Mouse (Mus musculus): ENCODE data around the gene Ssu72. TPM values are rescaled to one million over a fixed set of nuclear protein-coding genes. Genes with fewer than 3 reads are reported as not detected.
A peak's percentile ranks its signal among the peaks of the same experiment; 100 is the strongest.

The Ssu72 gene
- polyA plus RNA-seq, 1 experiment from 2014 or later, result 264 TPM

- no peak overlapping the region for H3K4me3 ChIP-seq (ENCODE audit: inconsistent target)
- peaks cover 57% of the 10 kb centered on the region; the same call in 1 of the 2 replicates for H3K36me3 ChIP-seq (ENCODE audit: inconsistent target)
- no peak overlapping the region for H3K27ac ChIP-seq
- WGBS (ENCODE audit: missing documents), result 92% methylated on average over 17 of the region's 17 CpGs
- no peaks in the 10 kb centered on the region for H3K79me2 ChIP-seq (ENCODE audit: inconsistent target)
Measured at GRCm38 (mm10) chr4:155746575-155747490, 42.2 kb downstream of the Ssu72 start.

GRCm38 (mm10) chr4:155757011-155757410, 52.4 kb downstream of the Ssu72 start:
- Histone ChIP-seq H3K4me3 (ENCODE audit: inconsistent target) (no peak overlapping the region), H3K27ac (no peak overlapping the region), H3K79me2 (ENCODE audit: inconsistent target) (peaks cover 40% of the 10 kb centered on the region), H3K36me3 (ENCODE audit: inconsistent target) (peaks cover 30% of the 10 kb centered on the region)
- WGBS (ENCODE audit: missing documents), result 96% methylated on average over 12 of the region's 12 CpGs

- H3K79me2 ChIP-seq (ENCODE audit: inconsistent target), result peaks cover 40% of the 10 kb centered on the region
- peaks cover 8% of the 10 kb centered on the region; the same call in 1 of the 2 replicates for H3K36me3 ChIP-seq (ENCODE audit: inconsistent target)
- WGBS (ENCODE audit: missing documents), result 4% methylated on average over 10 of the region's 10 CpGs
- peak overlapping the region; percentile 66 for H3K4me3 ChIP-seq (ENCODE audit: inconsistent target)
- H3K27ac ChIP-seq, result no peak overlapping the region
Measured at GRCm38 (mm10) chr4:155759862-155760612, 55.4 kb downstream of the Ssu72 start.

GRCm38 (mm10) chr4:155760613-155761355, 56.2 kb downstream of the Ssu72 start, which contains the start of gene Atad3a:
TSS of gene Atad3a (minus strand) at chr4:155761093.
- WGBS (ENCODE audit: missing documents), result under 1% methylated on average over 63 of the region's 68 CpGs

GRCm38 (mm10) chr4:155761356-155762099, 56.9 kb downstream of the Ssu72 start:
- 5% methylated on average over 28 of the region's 28 CpGs for WGBS (ENCODE audit: missing documents)
- Histone ChIP-seq H3K79me2 (ENCODE audit: inconsistent target) (peaks cover 40% of the 10 kb centered on the region), H3K27ac (peak overlapping the region; percentile 24), H3K4me3 (ENCODE audit: inconsistent target) (peak overlapping the region; percentile 81), H3K36me3 (ENCODE audit: inconsistent target) (no peaks in the 10 kb centered on the region)

More at GRCm38 (mm10) chr4:155760613-155761355, 56.2 kb downstream of the Ssu72 start, which contains the start of gene Atad3a:
- Histone ChIP-seq H3K27ac (peak within 1 kb of the TSS; percentile 24), H3K79me2 (ENCODE audit: inconsistent target) (peaks cover 40% of the 10 kb centered on the region), H3K36me3 (ENCODE audit: inconsistent target) (peaks cover under 1% of the 10 kb centered on the region; the same call in 1 of the 2 replicates), H3K4me3 (ENCODE audit: inconsistent target) (peak within 1 kb of the TSS; percentile 81)

GRCm38 (mm10) chr4:155762357-155762756, 57.8 kb downstream of the Ssu72 start:
- WGBS (ENCODE audit: missing documents), result 87% methylated on average over 3 of the region's 3 CpGs
- Histone ChIP-seq H3K4me3 (ENCODE audit: inconsistent target) (no peak overlapping the region), H3K79me2 (ENCODE audit: inconsistent target) (peaks cover 33% of the 10 kb centered on the region), H3K36me3 (ENCODE audit: inconsistent target) (no peaks in the 10 kb centered on the region), H3K27ac (no peak overlapping the region)

- peak overlapping the region; percentile 45 for H3K4me3 ChIP-seq (ENCODE audit: inconsistent target)
- H3K27ac ChIP-seq, result 0 out of 2 replicates have a peak overlapping the region, but pooled peaks have one; percentile 36
- WGBS (ENCODE audit: missing documents), result 65% methylated on average over 5 of the region's 5 CpGs
- no peaks in the 10 kb centered on the region for H3K79me2 ChIP-seq (ENCODE audit: inconsistent target)
- H3K36me3 ChIP-seq (ENCODE audit: inconsistent target), result no peaks in the 10 kb centered on the region
Measured at GRCm38 (mm10) chr4:155769496-155769879, 64.9 kb downstream of the Ssu72 start.

GRCm38 (mm10) chr4:155769880-155770512, 65.4 kb downstream of the Ssu72 start:
- Histone ChIP-seq H3K27ac (peak overlapping the region; percentile 36), H3K79me2 (ENCODE audit: inconsistent target) (no peaks in the 10 kb centered on the region), H3K4me3 (ENCODE audit: inconsistent target) (peak overlapping the region; percentile 45), H3K36me3 (ENCODE audit: inconsistent target) (no peaks in the 10 kb centered on the region)
- 0% methylated on average over 39 of the region's 39 CpGs for WGBS (ENCODE audit: missing documents)

- Histone ChIP-seq H3K36me3 (ENCODE audit: inconsistent target) (no peaks in the 10 kb centered on the region), H3K4me3 (ENCODE audit: inconsistent target) (no peak overlapping the region), H3K27ac (no peak overlapping the region), H3K79me2 (ENCODE audit: inconsistent target) (no peaks in the 10 kb centered on the region)
- WGBS (ENCODE audit: missing documents), result 81% methylated on average over 24 of the region's 24 CpGs
Measured at GRCm38 (mm10) chr4:155770626-155771025, 66.0 kb downstream of the Ssu72 start.

GRCm38 (mm10) chr4:155771706-155772105, 67.1 kb downstream of the Ssu72 start:
- Histone ChIP-seq H3K4me3 (ENCODE audit: inconsistent target) (no peak overlapping the region), H3K36me3 (ENCODE audit: inconsistent target) (no peaks in the 10 kb centered on the region), H3K27ac (no peak overlapping the region), H3K79me2 (ENCODE audit: inconsistent target) (no peaks in the 10 kb centered on the region)
- 94% methylated on average over 2 of the region's 2 CpGs for WGBS (ENCODE audit: missing documents)

GRCm38 (mm10) chr4:155772786-155773185, 68.2 kb downstream of the Ssu72 start:
- Histone ChIP-seq H3K36me3 (ENCODE audit: inconsistent target) (no peaks in the 10 kb centered on the region), H3K27ac (no peak overlapping the region), H3K79me2 (ENCODE audit: inconsistent target) (no peaks in the 10 kb centered on the region), H3K4me3 (ENCODE audit: inconsistent target) (no peak overlapping the region)
- 87% methylated on average over 13 of the region's 13 CpGs for WGBS (ENCODE audit: missing documents)

- no peaks in the 10 kb centered on the region for H3K36me3 ChIP-seq (ENCODE audit: inconsistent target)
- H3K4me3 ChIP-seq (ENCODE audit: inconsistent target), result no peak overlapping the region
- H3K79me2 ChIP-seq (ENCODE audit: inconsistent target), result no peaks in the 10 kb centered on the region
- WGBS (ENCODE audit: missing documents), result 60% methylated on average over 5 of the region's 5 CpGs
- no peak overlapping the region for H3K27ac ChIP-seq
Measured at GRCm38 (mm10) chr4:155773335-155774078, 68.9 kb downstream of the Ssu72 start.
